Mouse (Mus musculus) small intestine, adult 2 months (tissue): ENCODE measurements around the gene Pabpn1l.

Experiments used
- CTCF ChIP-seq: fragments of 200-500 bp; IDR thresholded peaks from 2 replicates; pipeline ENCODE4 v1.5.1; 2012; ENCODE audit warnings: low read depth, mild to moderate bottlenecking, control low read depth, inconsistent platforms, low read length, moderate library complexity, mixed read lengths; ENCODE audit not compliant: insufficient replicate concordance, insufficient read length; ENCODE audit errors: extremely low read depth
- POLR2A ChIP-seq: fragments of 200-500 bp; IDR thresholded peaks from 2 replicates; pipeline ENCODE4 v1.6.1; 2012; ENCODE audit warnings: low read depth, mild to moderate bottlenecking, control low read depth, inconsistent platforms, low read length, moderate library complexity

- TF ChIP-seq CTCF (no peak), POLR2A (no peak)
Measured at GRCm38 (mm10) chr8:122661894-122662293, 39.4 kb upstream of the Pabpn1l start.
